Comparison of ENCODE assay signal across 25 mouse cellular contexts in genomic region chr11:22638171-22638570, GRCm38 (mm10).
DNase-seq lines count a peak whose midpoint lies in the region; ATAC-seq and TF ChIP-seq lines count a peak whose summit lies in the region.
"Had no signal": no experiment of that assay in that cellular context is flagged by ENCODE, and none has a peak within 500 bp of the region (broad histone marks: within the 10 kb centered on the region; RNA-seq: fewer than 3 reads in every experiment).

No protein-coding gene starts in this region.

- no peaks in the 10 kb centered on the region for H3K36me3 ChIP-seq in hindbrain, embryonic 14.5 days (replicated peaks; ENCODE audit: control insufficient read depth, insufficient read depth)
- no peaks in the 10 kb centered on the region for H3K36me3 ChIP-seq in hindbrain, embryonic 12.5 days
- no peaks in the 10 kb centered on the region for H3K36me3 ChIP-seq in neural tube, embryonic 14.5 days (ENCODE audit: control insufficient read depth, insufficient read depth, low read length)
- H3K36me3 ChIP-seq in stomach, embryonic 14.5 days (ENCODE audit: control insufficient read depth, insufficient read depth, low read length) = no peaks in the 10 kb centered on the region
- H3K36me3 ChIP-seq: embryonic facial prominence, embryonic 12.5 days; forebrain, embryonic 10.5 days; heart, embryonic 10.5 days; heart, embryonic 15.5 days; stomach, embryonic 15.5 days had no signal

- no peak for TF ChIP-seq CTCF in layer of hippocampus, adult 2 months (conservative IDR thresholded peaks at IDR 0.05)

- no peak overlapping the region for H3K27ac ChIP-seq in hindbrain, embryonic 14.5 days
- H3K27ac ChIP-seq in hindbrain, embryonic 12.5 days = no peak overlapping the region
- H3K27ac ChIP-seq in layer of hippocampus, adult 2 months = peak overlapping the region; percentile 63
- no peak overlapping the region for H3K27ac ChIP-seq in neural tube, embryonic 14.5 days (ENCODE audit: low read depth, low read length)
- no peak overlapping the region for H3K27ac ChIP-seq in stomach, embryonic 14.5 days (ENCODE audit: low read length)
- H3K27ac ChIP-seq: embryonic facial prominence, embryonic 12.5 days; forebrain, embryonic 10.5 days; heart, embryonic 10.5 days; heart, embryonic 15.5 days; liver, embryonic 14.5 days; macrophage; stomach, embryonic 15.5 days had no signal

- no peak overlapping the region for H3K4me2 ChIP-seq in hindbrain, embryonic 14.5 days (replicated peaks)
- no peak overlapping the region for H3K4me2 ChIP-seq in hindbrain, embryonic 12.5 days (replicated peaks)
- no peak overlapping the region for H3K4me2 ChIP-seq in neural tube, embryonic 14.5 days (ENCODE audit: low read depth, low read length)
- H3K4me2 ChIP-seq in stomach, embryonic 14.5 days (replicated peaks; ENCODE audit: low read depth, low read length) = no peak overlapping the region
- H3K4me2 ChIP-seq: embryonic facial prominence, embryonic 12.5 days; heart, embryonic 15.5 days; stomach, embryonic 15.5 days had no signal

- peak; percentile 51; the same call in 1 of the 2 replicates for ATAC-seq in hindbrain, embryonic 14.5 days (ENCODE audit: low FRiP score)
- ATAC-seq in hindbrain, embryonic 12.5 days (ENCODE audit: low FRiP score) = no peak
- peak; percentile 47; the same call in 1 of the 2 replicates for ATAC-seq in neural tube, embryonic 14.5 days (ENCODE audit: low read depth)
- 0 out of 2 replicates have a peak, but pooled peaks have one; percentile 30 for ATAC-seq in stomach, embryonic 14.5 days (ENCODE audit: insufficient number of reproducible peaks, insufficient read depth, low FRiP score, low read depth)
- ATAC-seq: forebrain, embryonic 16.5 days; Patski had no signal

- H3K4me3 ChIP-seq in hindbrain, embryonic 14.5 days (replicated peaks; ENCODE audit: low read length) = no peak overlapping the region
- no peak overlapping the region for H3K4me3 ChIP-seq in hindbrain, embryonic 12.5 days
- H3K4me3 ChIP-seq in layer of hippocampus, adult 2 months = no peak overlapping the region
- no peak overlapping the region for H3K4me3 ChIP-seq in neural tube, embryonic 14.5 days (ENCODE audit: low read depth, low read length)
- no peak overlapping the region for H3K4me3 ChIP-seq in stomach, embryonic 14.5 days (ENCODE audit: low read depth, low read length)
- H3K4me3 ChIP-seq: embryonic facial prominence, embryonic 12.5 days; forebrain, embryonic 10.5 days; heart, embryonic 10.5 days; heart, embryonic 15.5 days; stomach, embryonic 15.5 days had no signal

- no peak overlapping the region for H3K9ac ChIP-seq in hindbrain, embryonic 14.5 days
- H3K9ac ChIP-seq in hindbrain, embryonic 12.5 days = no peak overlapping the region
- no peak overlapping the region for H3K9ac ChIP-seq in neural tube, embryonic 14.5 days (replicated peaks; ENCODE audit: low read depth, low read length)
- H3K9ac ChIP-seq in stomach, embryonic 14.5 days (replicated peaks; ENCODE audit: low read depth, low read length) = no peak overlapping the region
- H3K9ac ChIP-seq: embryonic facial prominence, embryonic 12.5 days; heart, embryonic 15.5 days; liver, embryonic 14.5 days; stomach, embryonic 15.5 days had no signal

- no peak for DNase-seq in hindbrain, embryonic 14.5 days (ENCODE audit: low spot score)
- peak; percentile 47 to 48 for DNase-seq in layer of hippocampus, adult 2 months (ENCODE audit: low spot score in 2 of 2)
- no peak for DNase-seq in layer of hippocampus, adult 11-12 months (ENCODE audit: low spot score)
- no peak for DNase-seq in neural tube, embryonic 10.5 days (ENCODE audit: extremely low spot score, low spot score)
- DNase-seq in adrenal gland, adult 18-20 months (ENCODE audit: low spot score in 2 of 2) = no peak
- DNase-seq: adrenal gland, postnatal 14 days; cerebellum, adult 11 months; cerebellum, adult 9-10 months; cerebellum, postnatal 36 days; kidney, postnatal 36 days; liver; lung, adult 2 months; lung, postnatal 10 days had no signal

- 75% methylated on average over 6 of the region's 6 CpGs for WGBS in hindbrain, embryonic 14.5 days
- 80% methylated on average over 6 of the region's 6 CpGs for WGBS in hindbrain, embryonic 12.5 days
- WGBS in neural tube, embryonic 14.5 days = 80% methylated on average over 6 of the region's 6 CpGs
- 68% methylated on average over 6 of the region's 6 CpGs for WGBS in stomach, embryonic 14.5 days

- H3K4me1 ChIP-seq in hindbrain, embryonic 14.5 days (replicated peaks; ENCODE audit: control insufficient read depth, insufficient read depth, low read length) = no peaks in the 10 kb centered on the region
- 0 out of 2 replicates have a peak, but pooled peaks cover 4% of the 10 kb centered on the region for H3K4me1 ChIP-seq in hindbrain, embryonic 12.5 days
- H3K4me1 ChIP-seq in neural tube, embryonic 14.5 days (ENCODE audit: control insufficient read depth, insufficient read depth, low read length) = no peaks in the 10 kb centered on the region
- H3K4me1 ChIP-seq in stomach, embryonic 14.5 days (ENCODE audit: control insufficient read depth, insufficient read depth, low read length) = peaks cover 13% of the 10 kb centered on the region; the same call in 1 of the 2 replicates
- H3K4me1 ChIP-seq: embryonic facial prominence, embryonic 12.5 days; heart, embryonic 15.5 days had no signal

- H3K27me3 ChIP-seq in hindbrain, embryonic 14.5 days (ENCODE audit: control insufficient read depth, insufficient read depth, low read length) = no peaks in the 10 kb centered on the region
- H3K27me3 ChIP-seq in hindbrain, embryonic 12.5 days = no peaks in the 10 kb centered on the region
- no peaks in the 10 kb centered on the region for H3K27me3 ChIP-seq in neural tube, embryonic 14.5 days (ENCODE audit: control insufficient read depth, insufficient read depth, low read length)
- H3K27me3 ChIP-seq in stomach, embryonic 14.5 days (ENCODE audit: control insufficient read depth, insufficient read depth, low read length) = no peaks in the 10 kb centered on the region
- H3K27me3 ChIP-seq: embryonic facial prominence, embryonic 12.5 days; heart, embryonic 15.5 days; Patski; stomach, embryonic 15.5 days had no signal

- 0 out of 2 replicates have a peak, but pooled peaks cover 3% of the 10 kb centered on the region for H3K9me3 ChIP-seq in hindbrain, embryonic 14.5 days (ENCODE audit: control insufficient read depth, low read length)
- no peaks in the 10 kb centered on the region for H3K9me3 ChIP-seq in hindbrain, embryonic 12.5 days (replicated peaks)
- no peaks in the 10 kb centered on the region for H3K9me3 ChIP-seq in neural tube, embryonic 14.5 days (ENCODE audit: control insufficient read depth, low read length)
- H3K9me3 ChIP-seq in stomach, embryonic 14.5 days (ENCODE audit: control insufficient read depth, low read depth, low read length) = no peaks in the 10 kb centered on the region
- H3K9me3 ChIP-seq: embryonic facial prominence, embryonic 12.5 days; forebrain, embryonic 10.5 days; heart, embryonic 10.5 days; heart, embryonic 15.5 days; stomach, embryonic 15.5 days had no signal

Comparison
In these comparisons a context has a peak if more than half of its experiments do, and no peak if none do; other contexts are left out.
1. DNase-seq: peak in layer of hippocampus, adult 2 months (2 of 2); none in hindbrain, embryonic 14.5 days (single experiment), layer of hippocampus, adult 11-12 months (single experiment), neural tube, embryonic 10.5 days (single experiment) and adrenal gland, adult 18-20 months (0 of 2).